Mouse (Mus musculus): ENCODE results near the gene Etnk2. TPM values are rescaled to one million over a fixed set of nuclear protein-coding genes. Genes with fewer than 3 reads are reported as not detected.

Etnk2 gene
- polyA plus RNA-seq, 1 experiment from 2014 or later, result 4.4 TPM

DNA sequence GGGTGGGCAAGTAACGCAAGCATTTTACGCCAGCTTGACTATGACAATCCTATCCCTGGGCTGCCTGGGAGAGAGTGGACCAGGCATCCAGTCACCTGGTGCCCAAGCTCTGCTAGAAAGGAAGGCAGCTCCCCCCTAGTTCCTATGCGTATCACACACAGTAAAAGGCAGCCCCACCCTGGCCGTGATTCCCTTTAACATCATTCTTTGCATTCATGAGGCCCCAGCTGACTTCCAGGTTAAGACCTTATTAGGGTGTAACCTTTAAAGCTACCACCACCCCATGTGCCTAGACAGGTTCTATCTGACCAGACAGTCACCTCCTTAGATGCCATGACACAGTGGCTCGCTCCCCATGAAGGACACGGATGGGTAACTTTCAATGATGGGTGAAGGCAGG lies 52.1 kb downstream of the Etnk2 start:
- Histone ChIP-seq H3K4me2 (ENCODE audit: low read length) (no peak overlapping the region), H3K4me1 (replicated peaks; ENCODE audit: insufficient read depth, low read length) (peaks cover 59% of the 10 kb centered on the region), H3K27ac (peak overlapping the region; percentile 86), H3K4me3 (replicated peaks; ENCODE audit: low read depth, low read length) (no peak overlapping the region), H3K9me3 (replicated peaks; ENCODE audit: low read length) (no peaks in the 10 kb centered on the region), H3K27me3 (ENCODE audit: insufficient read depth, low read length) (no peaks in the 10 kb centered on the region), H3K9ac (ENCODE audit: low read depth, low read length) (no peak overlapping the region), H3K36me3 (ENCODE audit: insufficient read depth, low read length) (no peaks in the 10 kb centered on the region)
- DNase-seq (ENCODE audit: low spot score), result no peak
- TF ChIP-seq CTCF (IDR thresholded peaks at IDR 0.05; ENCODE audit: low read depth), result no peak
- 0 out of 2 replicates have a peak, but pooled peaks have one; percentile 6 for ATAC-seq (replicated peaks; ENCODE audit: low FRiP score, low read depth)
- 37% methylated on average over 6 of the region's 6 CpGs for WGBS

DNA sequence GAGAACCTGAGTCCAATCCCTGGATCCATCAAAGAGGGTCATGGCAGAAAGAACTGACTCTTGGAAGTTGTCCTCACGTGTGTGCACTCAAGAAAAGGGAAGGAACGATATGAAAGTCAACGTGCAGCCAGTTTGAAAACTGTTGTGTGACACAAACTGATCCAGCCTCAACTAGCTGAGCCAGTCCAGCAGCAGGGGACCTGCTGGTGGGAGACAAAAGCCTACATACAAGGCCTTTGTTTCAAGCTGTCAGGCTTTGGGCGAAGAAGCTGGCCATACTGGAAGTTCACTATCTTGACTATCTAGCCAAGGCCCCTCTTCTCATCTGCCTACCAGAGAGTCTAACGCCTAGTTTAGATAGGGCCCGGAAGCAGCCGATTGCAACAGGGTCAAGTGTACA lies 53.1 kb downstream of the Etnk2 start:
- H3K36me3 ChIP-seq (ENCODE audit: insufficient read depth, low read length), result no peaks in the 10 kb centered on the region
- H3K27ac ChIP-seq, result peak overlapping the region; percentile 86
- TF ChIP-seq CTCF (IDR thresholded peaks at IDR 0.05; ENCODE audit: low read depth), result no peak
- no peak overlapping the region for H3K9ac ChIP-seq (ENCODE audit: low read depth, low read length)
- H3K9me3 ChIP-seq (replicated peaks; ENCODE audit: low read length), result no peaks in the 10 kb centered on the region
- ATAC-seq (replicated peaks; ENCODE audit: low FRiP score, low read depth) (no peak), DNase-seq (ENCODE audit: low spot score) (no peak)
- no peak overlapping the region for H3K4me2 ChIP-seq (ENCODE audit: low read length)
- H3K4me1 ChIP-seq (replicated peaks; ENCODE audit: insufficient read depth, low read length), result peaks cover 64% of the 10 kb centered on the region
- H3K4me3 ChIP-seq (replicated peaks; ENCODE audit: low read depth, low read length), result no peak overlapping the region
- H3K27me3 ChIP-seq (ENCODE audit: insufficient read depth, low read length), result no peaks in the 10 kb centered on the region
- WGBS, result 90% methylated on average over 7 of the region's 7 CpGs

- Histone ChIP-seq H3K4me1 (replicated peaks; ENCODE audit: insufficient read depth, low read length) (peaks cover 62% of the 10 kb centered on the region), H3K4me2 (ENCODE audit: low read length) (peak overlapping the region; percentile 56), H3K27me3 (ENCODE audit: insufficient read depth, low read length) (no peaks in the 10 kb centered on the region), H3K9me3 (replicated peaks; ENCODE audit: low read length) (no peaks in the 10 kb centered on the region), H3K4me3 (replicated peaks; ENCODE audit: low read depth, low read length) (no peak overlapping the region), H3K9ac (ENCODE audit: low read depth, low read length) (peak overlapping the region; percentile 46; the same call in 1 of the 2 replicates), H3K27ac (peak overlapping the region; percentile 86; the same call in 1 of the 2 replicates), H3K36me3 (ENCODE audit: insufficient read depth, low read length) (no peaks in the 10 kb centered on the region)
- TF ChIP-seq CTCF (IDR thresholded peaks at IDR 0.05; ENCODE audit: low read depth), result no peak
- no peak for ATAC-seq (replicated peaks; ENCODE audit: low FRiP score, low read depth)
- WGBS, result 67% methylated on average over 3 of the region's 3 CpGs
- DNase-seq (ENCODE audit: low spot score), result no peak
Observed at GRCm38 (mm10) chr1:133417113-133417512, 53.7 kb downstream of the Etnk2 start.

DNA sequence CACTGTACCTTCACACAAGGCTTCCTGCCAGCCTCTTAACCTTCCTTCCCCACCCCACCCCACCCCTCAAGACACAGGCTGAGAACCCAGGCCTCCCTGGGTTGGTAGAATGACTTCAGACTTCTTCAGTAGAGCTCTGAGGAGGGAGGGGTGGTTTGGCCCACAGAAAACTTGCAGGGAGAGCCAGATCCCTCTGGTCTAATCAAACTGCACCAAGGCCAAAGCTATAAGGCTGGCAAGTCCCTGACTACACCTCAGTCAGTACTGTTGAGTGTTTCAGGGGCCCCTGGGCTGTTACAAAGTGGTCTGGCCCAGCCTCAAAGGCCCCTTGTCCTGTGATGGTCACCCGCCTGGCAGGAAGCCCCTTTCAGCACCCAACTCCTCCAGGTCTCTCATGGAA lies 54.2 kb downstream of the Etnk2 start:
- TF ChIP-seq CTCF (IDR thresholded peaks at IDR 0.05; ENCODE audit: low read depth), result no peak
- H3K9ac ChIP-seq (ENCODE audit: low read depth, low read length), result peak overlapping the region; percentile 46

DNA sequence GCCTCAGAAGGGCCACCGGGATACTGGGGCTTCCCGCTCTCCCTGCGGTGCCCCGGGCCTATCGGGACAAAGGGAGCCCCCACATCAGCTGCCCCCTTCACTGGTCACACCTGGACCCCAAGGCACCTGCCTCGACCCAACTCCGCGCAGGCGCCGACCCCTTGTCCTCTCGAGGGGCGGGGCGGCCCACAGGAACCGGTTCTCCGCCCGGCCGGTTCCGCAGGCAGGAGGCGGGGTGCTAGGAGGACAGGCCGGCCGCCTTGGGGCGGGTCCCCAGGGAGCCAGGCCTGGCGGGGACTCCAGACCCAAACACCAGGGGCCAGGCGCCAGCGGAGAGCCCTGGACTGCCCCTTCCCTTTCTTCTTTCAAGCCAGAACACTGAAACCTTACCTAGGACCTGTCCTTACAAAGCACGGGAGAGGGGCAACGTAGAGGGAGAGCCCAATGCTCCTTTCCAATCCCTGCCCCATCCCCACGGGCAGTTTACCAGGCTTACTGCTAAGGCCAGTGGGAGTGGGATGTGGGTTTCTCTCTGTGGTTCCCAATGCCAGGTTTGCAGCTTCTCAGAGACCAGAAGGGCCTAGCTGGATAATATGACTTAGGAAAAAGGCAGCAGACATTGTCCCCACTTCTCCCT lies 54.9 kb downstream of the Etnk2 start:
- peaks cover 54% of the 10 kb centered on the region for H3K4me1 ChIP-seq (replicated peaks; ENCODE audit: insufficient read depth, low read length)
- H3K9me3 ChIP-seq (replicated peaks; ENCODE audit: low read length), result no peaks in the 10 kb centered on the region
- ATAC-seq (replicated peaks; ENCODE audit: low FRiP score, low read depth) (peak; percentile 84), DNase-seq (ENCODE audit: low spot score) (peak; percentile 88)
- H3K36me3 ChIP-seq (ENCODE audit: insufficient read depth, low read length), result no peaks in the 10 kb centered on the region
- H3K27ac ChIP-seq, result peak overlapping the region; percentile 86
- no peaks in the 10 kb centered on the region for H3K27me3 ChIP-seq (ENCODE audit: insufficient read depth, low read length)
- H3K9ac ChIP-seq (ENCODE audit: low read depth, low read length), result peak overlapping the region; percentile 46
- peak; percentile 48 for TF ChIP-seq CTCF (IDR thresholded peaks at IDR 0.05; ENCODE audit: low read depth)
- WGBS, result 3% methylated on average over 28 of the region's 28 CpGs
- peak overlapping the region; percentile 22 for H3K4me3 ChIP-seq (replicated peaks; ENCODE audit: low read depth, low read length)
- H3K4me2 ChIP-seq (ENCODE audit: low read length), result peak overlapping the region; percentile 56

More for the DNA sequence above, 54.2 kb downstream of the Etnk2 start:
- Histone ChIP-seq H3K4me1 (replicated peaks; ENCODE audit: insufficient read depth, low read length) (peaks cover 62% of the 10 kb centered on the region), H3K9me3 (replicated peaks; ENCODE audit: low read length) (no peaks in the 10 kb centered on the region), H3K27me3 (ENCODE audit: insufficient read depth, low read length) (no peaks in the 10 kb centered on the region), H3K36me3 (ENCODE audit: insufficient read depth, low read length) (no peaks in the 10 kb centered on the region), H3K27ac (peak overlapping the region; percentile 86), H3K4me3 (replicated peaks; ENCODE audit: low read depth, low read length) (peak overlapping the region; percentile 22), H3K4me2 (ENCODE audit: low read length) (peak overlapping the region; percentile 56)
- ATAC-seq (replicated peaks; ENCODE audit: low FRiP score, low read depth) (no peak), DNase-seq (ENCODE audit: low spot score) (no peak)
- WGBS, result 54% methylated on average over 1 of the region's 1 CpGs

GRCm38 (mm10) chr1:133419178-133419834 lies 55.9 kb downstream of the Etnk2 start:
- Histone ChIP-seq H3K9me3 (replicated peaks; ENCODE audit: low read length) (no peaks in the 10 kb centered on the region), H3K27me3 (ENCODE audit: insufficient read depth, low read length) (no peaks in the 10 kb centered on the region), H3K9ac (ENCODE audit: low read depth, low read length) (peak overlapping the region; percentile 46; the same call in 1 of the 2 replicates), H3K4me1 (replicated peaks; ENCODE audit: insufficient read depth, low read length) (peaks cover 44% of the 10 kb centered on the region), H3K36me3 (ENCODE audit: insufficient read depth, low read length) (no peaks in the 10 kb centered on the region), H3K4me2 (ENCODE audit: low read length) (0 out of 2 replicates have a peak overlapping the region, but pooled peaks have one; percentile 56), H3K27ac (peak overlapping the region; percentile 86), H3K4me3 (replicated peaks; ENCODE audit: low read depth, low read length) (no peak overlapping the region)
- DNase-seq (ENCODE audit: low spot score) (no peak), ATAC-seq (replicated peaks; ENCODE audit: low FRiP score, low read depth) (no peak)
- WGBS, result 87% methylated on average over 3 of the region's 3 CpGs
- no peak for TF ChIP-seq CTCF (IDR thresholded peaks at IDR 0.05; ENCODE audit: low read depth)

Measured in kidney, postnatal 0 days (tissue).